Mouse (Mus musculus) thymus, postnatal 25 days (tissue): ENCODE measurements around the gene Ipp.

ENCODE experiments used
- DNase-seq: peaks from one replicate; pipeline ENCODE4 v3.0.0; 2022

Gene Ipp

DNA sequence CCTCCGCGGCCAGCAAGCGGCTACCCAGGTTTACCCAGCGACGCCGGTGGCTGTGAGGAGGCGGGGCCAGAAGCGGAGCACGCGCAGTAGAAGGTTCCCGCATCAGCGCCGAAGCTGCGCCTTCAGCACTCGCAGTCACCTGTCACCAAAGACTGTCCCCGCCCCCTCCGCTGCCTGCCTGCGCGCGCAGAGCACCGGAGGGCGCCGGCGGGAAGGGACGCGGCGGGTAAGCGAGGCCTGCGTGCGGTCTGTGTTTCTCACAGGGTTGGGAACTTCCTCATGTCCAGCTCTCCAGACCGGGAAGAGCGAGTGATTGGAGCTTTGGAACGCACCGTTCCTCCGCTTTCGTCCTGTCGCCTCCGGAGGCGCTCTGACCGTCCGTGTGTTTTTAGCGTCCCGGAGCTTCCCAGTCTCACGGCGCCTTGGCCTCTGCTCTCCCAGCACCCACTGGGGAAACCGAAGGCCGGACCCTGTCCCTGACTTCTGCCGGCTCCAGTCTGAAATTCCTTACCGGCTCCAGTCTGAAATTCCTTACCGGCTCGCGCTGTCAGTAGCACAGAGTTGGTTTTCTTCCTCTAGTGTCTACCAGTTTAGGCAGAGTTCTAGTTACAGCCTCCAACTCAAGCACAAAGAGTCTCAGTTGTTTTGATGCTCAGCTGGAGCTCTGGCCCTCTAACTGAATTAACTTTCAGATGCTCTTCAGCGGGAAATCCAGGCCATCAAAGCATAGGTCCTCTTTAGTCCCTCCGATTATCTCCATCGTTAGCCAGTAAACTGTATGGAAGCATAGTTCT, at the start of gene Ipp:
Ipp (plus strand) TSS at position 125 of the 794 bp plus-strand sequence.
- peak; percentile 97 for DNase-seq

- no peak for DNase-seq
Measured at GRCm38 (mm10) chr4:116461943-116462342, 45.4 kb upstream of the Ipp start.

- peak; percentile 60 for DNase-seq
Measured at GRCm38 (mm10) chr4:116463231-116464125, 43.9 kb upstream of the Ipp start.

DNA sequence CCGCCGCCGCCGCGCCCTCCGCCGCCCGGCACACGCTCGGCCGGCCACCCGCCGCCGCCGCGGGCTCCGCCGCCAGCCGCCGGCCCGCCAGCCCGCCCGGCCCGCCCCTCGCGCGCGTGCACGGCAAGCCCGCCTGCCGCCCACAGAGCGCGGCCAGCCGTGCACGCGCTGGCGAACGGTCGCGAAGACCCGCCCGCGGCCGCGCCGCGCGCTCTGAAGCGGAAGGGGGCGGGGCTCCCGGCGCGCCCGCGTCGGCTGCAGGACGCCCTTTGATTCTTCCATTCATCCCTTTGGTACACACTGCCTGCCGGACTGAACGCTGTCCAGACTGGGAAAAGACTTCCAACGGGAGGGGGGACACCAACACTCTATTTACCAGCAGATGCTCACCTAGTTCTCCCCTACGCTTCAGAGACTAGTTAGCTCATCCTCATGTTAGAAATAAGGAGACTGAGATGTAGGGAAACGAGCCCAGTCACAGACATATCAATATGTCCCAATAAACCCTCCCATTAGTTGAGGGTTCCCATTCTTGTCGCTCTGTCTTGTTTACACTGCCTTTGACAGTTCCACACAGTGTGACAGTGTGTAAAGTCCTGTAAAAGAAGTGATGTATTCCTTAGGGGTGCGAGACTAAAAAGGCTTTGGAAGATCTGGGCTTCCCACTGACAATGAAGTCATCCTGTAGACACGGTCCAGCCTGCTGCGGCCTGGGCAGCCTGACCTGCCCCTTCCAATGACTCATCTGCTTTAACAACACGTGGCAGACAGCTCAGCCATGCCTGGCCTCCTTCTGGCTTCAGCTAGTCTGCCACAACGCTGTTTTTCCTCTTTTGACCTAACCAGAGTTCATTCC, 43.0 kb upstream of the Ipp start, which contains the start of gene Mast2:
Mast2 (minus strand) TSS at position 58 of the 856 bp plus-strand sequence.
- peak; percentile 83 for DNase-seq

GRCm38 (mm10) chr4:116481322-116481721, 26.0 kb upstream of the Ipp start:
- no peak for DNase-seq

- DNase-seq: no peak
Measured at GRCm38 (mm10) chr4:116483476-116483875, 23.9 kb upstream of the Ipp start.

GRCm38 (mm10) chr4:116491119-116491536, 16.2 kb upstream of the Ipp start:
- DNase-seq: no peak

- no peak for DNase-seq
Measured at GRCm38 (mm10) chr4:116491886-116492285, 15.5 kb upstream of the Ipp start.

- DNase-seq: no peak
Measured at GRCm38 (mm10) chr4:116492460-116492859, 14.9 kb upstream of the Ipp start.

GRCm38 (mm10) chr4:116493646-116494045, 13.7 kb upstream of the Ipp start:
- DNase-seq: no peak

DNA sequence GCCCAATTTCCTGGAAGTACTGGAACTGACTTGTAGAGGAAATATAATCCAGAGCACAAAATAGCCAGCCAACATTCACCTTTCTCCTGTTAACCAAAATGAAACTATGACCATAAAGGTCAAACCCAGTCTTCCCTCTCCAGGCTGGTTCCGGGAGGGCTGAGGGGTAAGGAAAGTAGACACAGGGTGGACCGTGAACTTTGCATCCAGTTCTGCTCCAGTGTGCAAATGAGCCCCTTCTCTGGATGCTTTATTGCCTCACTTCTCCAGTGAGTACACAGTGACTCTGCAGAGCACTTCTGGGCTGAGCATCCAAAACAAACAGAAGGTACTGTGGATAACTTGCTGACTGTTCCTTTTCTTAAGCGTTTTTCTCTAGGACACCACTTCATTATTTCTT, 7.4 kb upstream of the Ipp start:
- no peak for DNase-seq

DNA sequence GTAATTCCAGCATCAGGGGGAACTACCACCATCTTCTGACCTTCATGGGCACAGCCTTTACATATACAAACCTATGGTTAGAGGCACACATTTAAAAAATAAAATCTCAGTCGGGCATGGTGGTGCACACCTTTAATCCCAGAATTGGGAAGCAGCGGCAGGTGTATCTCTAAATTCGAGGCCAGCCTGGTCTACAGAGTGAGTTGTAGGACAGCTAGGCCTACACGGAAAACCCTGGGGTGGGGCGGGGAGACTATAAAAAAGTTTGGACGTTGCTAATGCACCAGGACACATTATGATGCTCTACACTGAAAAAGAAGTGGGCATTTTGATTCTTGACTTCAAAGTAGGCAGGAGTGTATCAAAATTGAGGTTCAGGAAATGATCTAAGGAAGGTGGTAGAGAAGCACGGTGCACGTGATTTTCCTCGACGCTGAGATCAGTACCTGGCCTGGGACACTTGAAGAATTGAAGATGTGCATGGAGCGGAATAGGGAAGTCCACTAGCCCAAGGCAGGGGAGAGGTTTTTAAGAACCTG, 394 bp upstream of the Ipp start:
- DNase-seq: no peak

GRCm38 (mm10) chr4:116531109-116531508, 23.8 kb downstream of the Ipp start:
- no peak for DNase-seq

DNA sequence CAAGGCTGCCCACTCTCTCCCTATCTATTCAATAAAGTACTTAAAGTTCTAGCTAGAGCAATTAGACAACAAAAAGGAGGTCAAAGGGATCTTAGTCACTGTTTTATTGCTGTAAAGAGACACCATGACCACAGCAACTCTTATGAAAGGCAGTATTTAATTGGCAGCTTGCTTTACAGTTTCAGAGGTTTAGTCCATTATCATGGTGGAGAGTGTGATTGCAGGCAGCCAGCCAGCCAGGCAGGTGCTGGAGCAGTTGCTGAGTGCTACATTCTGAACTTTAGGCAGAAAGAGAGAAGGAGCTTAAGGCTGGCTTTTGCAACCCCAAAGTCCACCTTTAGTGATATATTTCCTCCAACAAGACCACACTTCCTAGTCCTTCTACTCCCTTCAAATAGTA, 29.0 kb downstream of the Ipp start:
- DNase-seq: no peak

GRCm38 (mm10) chr4:116537737-116538136, 30.4 kb downstream of the Ipp start:
- no peak for DNase-seq

DNA sequence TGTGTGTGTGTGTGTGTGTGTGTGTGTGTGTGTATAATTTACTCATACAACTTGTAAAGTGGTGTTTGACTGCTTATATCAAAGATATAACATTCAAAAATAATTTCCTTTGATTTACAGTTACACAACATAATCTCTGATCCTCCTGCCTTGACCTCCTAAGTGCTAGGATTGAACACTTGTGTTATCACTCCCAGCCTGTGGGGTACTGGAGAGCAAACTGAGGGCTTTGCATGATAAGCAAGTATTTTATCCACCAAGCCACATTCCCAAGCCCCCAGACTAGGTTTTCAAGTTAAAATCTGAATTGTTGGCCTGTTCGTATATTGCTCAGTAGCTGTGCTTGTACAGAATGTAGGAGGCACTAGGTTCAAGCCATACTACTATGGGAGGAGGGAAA, 43.1 kb downstream of the Ipp start:
- DNase-seq: no peak

DNA sequence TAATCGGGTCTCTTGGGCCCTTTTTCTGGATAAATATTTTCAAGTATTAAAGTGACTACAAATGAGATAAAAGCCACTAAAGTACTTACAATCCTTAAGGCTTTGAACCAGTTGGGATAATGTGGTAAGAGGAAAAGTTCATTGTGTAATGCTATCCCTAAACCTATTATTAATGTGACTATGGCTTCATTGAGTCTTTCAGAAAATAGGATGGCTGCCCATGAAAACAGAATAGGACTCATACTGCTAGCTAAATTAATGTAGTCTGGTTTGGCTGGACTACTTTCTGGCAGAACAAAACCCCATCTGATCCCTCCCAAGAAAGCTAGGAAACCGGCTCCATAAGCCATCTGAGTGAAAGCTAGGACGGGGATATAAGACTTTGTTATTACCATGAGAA, 45.7 kb downstream of the Ipp start:
- DNase-seq: no peak

- DNase-seq: peak; percentile 81
Measured at GRCm38 (mm10) chr4:116555413-116556300, 48.3 kb downstream of the Ipp start, which contains the start of gene Tmem69. Tmem69 (minus strand) TSS chr4:116555936.

GRCm38 (mm10) chr4:116556561-116557305, 49.4 kb downstream of the Ipp start:
- peak; percentile 94 for DNase-seq

DNA sequence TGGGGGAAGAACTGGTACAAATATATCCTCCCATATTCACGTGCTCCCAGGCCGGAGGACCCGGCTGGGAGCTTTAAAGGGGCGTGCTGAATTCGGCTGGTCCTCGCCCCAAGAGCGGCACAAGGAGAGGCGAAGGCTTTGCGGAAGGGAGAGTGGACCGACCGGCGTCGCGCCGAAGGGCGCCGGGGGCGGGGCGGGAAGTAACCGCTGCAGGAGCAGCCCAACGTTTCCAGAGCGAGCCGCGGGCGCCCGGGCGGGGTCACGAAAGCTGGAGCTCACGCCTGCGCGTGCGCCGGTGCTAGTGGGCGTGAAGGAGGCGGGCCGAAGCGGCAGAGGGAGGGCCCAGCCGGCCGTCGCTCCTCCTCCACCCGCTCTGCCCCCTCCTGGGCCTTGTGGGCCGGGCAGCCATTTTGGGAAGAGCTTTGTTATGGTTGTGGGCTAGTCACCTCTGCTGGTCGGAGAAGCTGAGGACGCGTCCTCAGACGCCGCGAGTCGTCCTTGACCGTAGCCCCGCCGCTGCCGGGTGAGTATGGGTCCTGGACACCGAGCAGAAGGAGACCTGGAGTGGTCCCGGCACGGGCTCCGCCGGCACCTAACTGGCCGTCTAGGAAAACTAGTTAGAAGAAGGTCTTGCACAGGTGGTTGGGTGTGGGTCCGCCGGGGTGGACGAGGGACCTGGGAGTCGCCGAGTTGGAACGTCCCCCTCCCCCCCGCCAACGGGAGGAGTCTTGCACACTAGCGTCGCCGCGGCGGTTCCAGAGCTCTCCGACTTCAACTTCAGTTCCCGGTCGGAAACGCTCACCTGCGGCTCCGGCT, 50.2 kb downstream of the Ipp start, which contains the start of gene Gpbp1l1:
Gpbp1l1 (plus strand) TSS at position 353 of the 816 bp plus-strand sequence.
- peak; percentile 99 for DNase-seq
